Mouse (Mus musculus): ENCODE measurements around the gene Eif1ad. TPM values are rescaled to one million over a fixed set of nuclear protein-coding genes. Genes with fewer than 3 reads are reported as not detected.

Gene Eif1ad
- polyA plus RNA-seq, 1 experiment from 2014 or later, result 49.6 TPM

Other genes with a start within 250 kb of the Eif1ad start
- gene Klc2, start 248.2 kb upstream of the Eif1ad start, polyA plus RNA-seq (2015; fragmentation: Nextera tagmentation; extraction: Ambion mirVana), result 47.0 and 50.9 TPM in 2 replicates
- gene Pacs1, start 93.6 kb upstream of the Eif1ad start, polyA plus RNA-seq (2015; fragmentation: Nextera tagmentation; extraction: Ambion mirVana), result 32.5 and 33.3 TPM in 2 replicates
- gene Sf3b2, start 71.3 kb upstream of the Eif1ad start, polyA plus RNA-seq (2015; fragmentation: Nextera tagmentation; extraction: Ambion mirVana), result 381 and 383 TPM in 2 replicates
- gene Gal3st3, start 68.4 kb upstream of the Eif1ad start, polyA plus RNA-seq (2015; fragmentation: Nextera tagmentation; extraction: Ambion mirVana), result 31.4 and 31.6 TPM in 2 replicates
- gene Catsper1, start 31.0 kb upstream of the Eif1ad start, polyA plus RNA-seq (2015; fragmentation: Nextera tagmentation; extraction: Ambion mirVana), result not detected in 2 replicates
- 2.7 and 3.1 TPM in 2 replicates for gene Cst6, start 17.2 kb upstream of the Eif1ad start, polyA plus RNA-seq (2015; fragmentation: Nextera tagmentation; extraction: Ambion mirVana)
- gene Banf1, start 427 bp downstream of the Eif1ad start, polyA plus RNA-seq (2015; fragmentation: Nextera tagmentation; extraction: Ambion mirVana), result 401 and 423 TPM in 2 replicates
- 81.2 and 90.2 TPM in 2 replicates for gene Sart1, start 22.0 kb downstream of the Eif1ad start, polyA plus RNA-seq (2015; fragmentation: Nextera tagmentation; extraction: Ambion mirVana)
- 0.10 TPM in 1 of 2 replicates, not detected in the other for gene Tsga10ip, start 35.8 kb downstream of the Eif1ad start, polyA plus RNA-seq (2015; fragmentation: Nextera tagmentation; extraction: Ambion mirVana)
- 306 and 315 TPM in 2 replicates for gene Drap1, start 58.2 kb downstream of the Eif1ad start, polyA plus RNA-seq (2015; fragmentation: Nextera tagmentation; extraction: Ambion mirVana)
- 66.5 TPM in 2 replicates for gene AI837181, start 58.4 kb downstream of the Eif1ad start, polyA plus RNA-seq (2015; fragmentation: Nextera tagmentation; extraction: Ambion mirVana)
- not detected in 2 replicates for gene Fosl1, start 80.8 kb downstream of the Eif1ad start, polyA plus RNA-seq (2015; fragmentation: Nextera tagmentation; extraction: Ambion mirVana)
- gene Ccdc85b, start 91.2 kb downstream of the Eif1ad start, polyA plus RNA-seq (2015; fragmentation: Nextera tagmentation; extraction: Ambion mirVana), result 10.7 and 11.4 TPM in 2 replicates
- 160 and 184 TPM in 2 replicates for gene Fibp, start 93.9 kb downstream of the Eif1ad start, polyA plus RNA-seq (2015; fragmentation: Nextera tagmentation; extraction: Ambion mirVana)
- 4.4 and 4.8 TPM in 2 replicates for gene Ctsw, start 101.8 kb downstream of the Eif1ad start, polyA plus RNA-seq (2015; fragmentation: Nextera tagmentation; extraction: Ambion mirVana)
- 30.1 TPM in 2 replicates for gene Efemp2, start 107.2 kb downstream of the Eif1ad start, polyA plus RNA-seq (2015; fragmentation: Nextera tagmentation; extraction: Ambion mirVana)
- 55.3 and 60.7 TPM in 2 replicates for gene Mus81, start 121.7 kb downstream of the Eif1ad start, polyA plus RNA-seq (2015; fragmentation: Nextera tagmentation; extraction: Ambion mirVana)
- gene Cfl1, start 123.7 kb downstream of the Eif1ad start, polyA plus RNA-seq (2015; fragmentation: Nextera tagmentation; extraction: Ambion mirVana), result 3,659 and 3,744 TPM in 2 replicates
- 0.39 and 0.49 TPM in 2 replicates for gene 1700020D05Rik, start 137.0 kb downstream of the Eif1ad start, polyA plus RNA-seq (2015; fragmentation: Nextera tagmentation; extraction: Ambion mirVana)
- 71.9 and 72.8 TPM in 2 replicates for gene Snx32, start 143.8 kb downstream of the Eif1ad start, polyA plus RNA-seq (2015; fragmentation: Nextera tagmentation; extraction: Ambion mirVana)
- not detected in 2 replicates for gene Ovol1, start 193.9 kb downstream of the Eif1ad start, polyA plus RNA-seq (2015; fragmentation: Nextera tagmentation; extraction: Ambion mirVana)
- 2.2 and 2.3 TPM in 2 replicates for gene Ap5b1, start 201.3 kb downstream of the Eif1ad start, polyA plus RNA-seq (2015; fragmentation: Nextera tagmentation; extraction: Ambion mirVana)
- 93.4 and 99.8 TPM in 2 replicates for gene Rnaseh2c, start 235.1 kb downstream of the Eif1ad start, polyA plus RNA-seq (2015; fragmentation: Nextera tagmentation; extraction: Ambion mirVana)
- gene Kat5, start 243.5 kb downstream of the Eif1ad start, polyA plus RNA-seq (2015; fragmentation: Nextera tagmentation; extraction: Ambion mirVana), result 75.9 and 76.9 TPM in 2 replicates

All from forebrain, embryonic 15.5 days (tissue).